Mouse (Mus musculus) spleen, adult 18-20 months (tissue): ENCODE results near the gene Nufip1.
"Not testable (repeated sequence)": the region's sequence is repeated elsewhere in the genome, so short reads cannot be mapped to it uniquely, and the experiment has no call there.

Source experiments
- DNase-seq, 2 experiments: peaks; one replicate each; pipeline ENCODE4 v3.0.0; 2022; ENCODE audit warnings: mixed read lengths in 2 of 2

Gene Nufip1

GRCm38 (mm10) chr14:76145868-76146267, 35.2 kb downstream of the Nufip1 start:
- DNase-seq = no peak

- DNase-seq = no peak
Measured at GRCm38 (mm10) chr14:76147061-76147460, 36.4 kb downstream of the Nufip1 start.

- no peak for DNase-seq
Measured at GRCm38 (mm10) chr14:76148294-76148693, 37.6 kb downstream of the Nufip1 start.

GRCm38 (mm10) chr14:76149531-76150179, 39.0 kb downstream of the Nufip1 start:
- DNase-seq = peak in 1 of 2 experiments; percentile 16

GRCm38 (mm10) chr14:76150499-76150898, 39.8 kb downstream of the Nufip1 start:
- DNase-seq = no peak

- DNase-seq = no peak
Measured at GRCm38 (mm10) chr14:76151011-76151410, 40.3 kb downstream of the Nufip1 start.

- DNase-seq = no peak
Measured at GRCm38 (mm10) chr14:76151820-76152161, 41.1 kb downstream of the Nufip1 start.

- DNase-seq = peak; percentile 78 to 86
Measured at GRCm38 (mm10) chr14:76152162-76153002, 41.7 kb downstream of the Nufip1 start.

GRCm38 (mm10) chr14:76153003-76153675, 42.4 kb downstream of the Nufip1 start:
- DNase-seq = no peak

- no peak for DNase-seq
Measured at GRCm38 (mm10) chr14:76153828-76154227, 43.1 kb downstream of the Nufip1 start.

- DNase-seq = no peak
Measured at GRCm38 (mm10) chr14:76158192-76158785, 47.6 kb downstream of the Nufip1 start.

GRCm38 (mm10) chr14:76160580-76160979, 49.9 kb downstream of the Nufip1 start:
- DNase-seq = not testable (repeated sequence)

- DNase-seq = no peak
Measured at GRCm38 (mm10) chr14:76164236-76164635, 53.5 kb downstream of the Nufip1 start.

GRCm38 (mm10) chr14:76164904-76165755, 54.4 kb downstream of the Nufip1 start:
- no peak for DNase-seq

- DNase-seq = no peak
Measured at GRCm38 (mm10) chr14:76169876-76170466, 59.3 kb downstream of the Nufip1 start.

- no peak for DNase-seq
Measured at GRCm38 (mm10) chr14:76171285-76171684, 60.6 kb downstream of the Nufip1 start.

GRCm38 (mm10) chr14:76174328-76174727, 63.6 kb downstream of the Nufip1 start:
- DNase-seq = no peak

- no peak for DNase-seq
Measured at GRCm38 (mm10) chr14:76175808-76176207, 65.1 kb downstream of the Nufip1 start.

- no peak for DNase-seq
Measured at GRCm38 (mm10) chr14:76177230-76177629, 66.5 kb downstream of the Nufip1 start.

- DNase-seq = no peak
Measured at GRCm38 (mm10) chr14:76178447-76178846, 67.8 kb downstream of the Nufip1 start.

- no peak for DNase-seq
Measured at GRCm38 (mm10) chr14:76179343-76179742, 68.7 kb downstream of the Nufip1 start.

- DNase-seq = no peak
Measured at GRCm38 (mm10) chr14:76185358-76185757, 74.7 kb downstream of the Nufip1 start.
